Mouse (Mus musculus) thymus, adult 2 months (tissue): ENCODE results near the gene Cdc25b.

Source experiments
- CTCF ChIP-seq: fragments of 200-500 bp; IDR thresholded peaks from 2 replicates; pipeline ENCODE4 v1.5.1; 2012; ENCODE audit warnings: mild to moderate bottlenecking, control low read depth, low read length, moderate library complexity, borderline replicate concordance; ENCODE audit not compliant: control insufficient read depth, poor library complexity, insufficient read depth; ENCODE audit errors: extremely low read depth
- POLR2A ChIP-seq: fragments of 200-500 bp; IDR thresholded peaks from 2 replicates; pipeline ENCODE4 v1.6.1; 2012; ENCODE audit warnings: mild to moderate bottlenecking, low read length, control low read depth, moderate library complexity; ENCODE audit not compliant: control insufficient read depth, poor library complexity, insufficient read depth; ENCODE audit errors: extremely low read depth

DNA sequence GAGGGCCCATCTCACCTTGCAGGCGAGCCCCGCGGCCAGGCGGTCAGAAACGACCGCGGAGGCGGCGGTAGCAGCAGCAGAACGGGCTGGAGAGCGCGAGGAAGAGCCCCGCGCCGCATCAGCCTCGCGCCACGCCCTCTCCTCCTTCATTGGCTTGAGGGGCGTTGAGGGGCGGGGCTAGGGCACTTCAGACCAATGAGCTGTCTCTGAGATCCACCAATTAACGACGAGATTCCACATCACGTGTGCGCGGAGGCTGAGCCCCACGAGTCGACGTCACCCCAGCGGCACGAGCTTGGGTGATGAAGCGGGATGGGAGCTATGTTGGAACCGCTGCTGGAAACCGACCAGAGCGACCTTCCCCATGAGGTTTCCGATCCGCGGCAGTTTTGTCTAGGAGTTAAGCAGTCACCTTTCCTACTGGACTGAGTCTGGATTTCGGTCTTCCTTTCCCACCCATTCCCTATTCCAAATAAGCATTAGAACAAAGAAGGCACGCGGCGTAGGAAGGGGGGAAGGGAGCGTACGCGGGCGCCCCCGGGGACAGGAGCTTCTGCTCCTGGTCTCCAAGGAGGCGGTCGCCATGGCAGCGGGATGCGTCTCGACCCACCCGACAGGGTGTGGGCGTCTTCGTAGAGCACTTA, 26.7 kb upstream of the Cdc25b start, which contains the start of gene 1700037H04Rik:
- TF ChIP-seq CTCF (0 out of 2 replicates have a peak, but pooled peaks have one; percentile 18), POLR2A (peak; percentile 82)
